Comparison of ENCODE assay signal across 9 mouse cellular contexts in genomic region chr1:90956245-90957096, GRCm38 (mm10). TPM values are rescaled to one million over a fixed set of nuclear protein-coding genes. Genes with fewer than 3 reads are reported as not detected.
A peak's percentile ranks its signal among the peaks of the same experiment; 100 is the strongest.
DNase-seq lines count a peak whose midpoint lies in the region; ATAC-seq and TF ChIP-seq lines count a peak whose summit lies in the region.
"Had no signal": no experiment of that assay in that cellular context is flagged by ENCODE, and none has a peak within 500 bp of the region (broad histone marks: within the 10 kb centered on the region; RNA-seq: fewer than 3 reads in every experiment).

No protein-coding gene starts in this region.

- no peak for TF ChIP-seq POLR2A in cortical plate, adult 2 months (IDR thresholded peaks at IDR 0.05; ENCODE audit: extremely low read depth, insufficient read depth, low read length)
- no peak for TF ChIP-seq POLR2A in olfactory bulb, adult 2 months (IDR thresholded peaks at IDR 0.05; ENCODE audit: insufficient read depth, low read depth, low read length)

- no peak overlapping the region for H3K27ac ChIP-seq in cortical plate, adult 2 months (ENCODE audit: insufficient read depth, low read length)
- no peak overlapping the region for H3K27ac ChIP-seq in liver, embryonic 14.5 days
- no peak overlapping the region for H3K27ac ChIP-seq in olfactory bulb, adult 2 months (ENCODE audit: insufficient read depth, low read depth, low read length)

- no peak overlapping the region for H3K4me3 ChIP-seq in cortical plate, adult 2 months (ENCODE audit: insufficient read depth, low read length)
- H3K4me3 ChIP-seq in liver, embryonic 14.5 days (ENCODE audit: insufficient read depth in 1 of 2, low read depth in 2 of 2, low read length in 2 of 2) = no peak overlapping the region
- H3K4me3 ChIP-seq in olfactory bulb, adult 2 months (ENCODE audit: insufficient read depth, low read depth, low read length) = no peak overlapping the region

- no peaks in the 10 kb centered on the region for H3K27me3 ChIP-seq in liver, embryonic 14.5 days (ENCODE audit: control insufficient read depth, insufficient read depth, low read length)

- H3K9ac ChIP-seq in liver, embryonic 14.5 days (replicated peaks) = no peak overlapping the region

- no peak overlapping the region for H3K4me2 ChIP-seq in liver, embryonic 14.5 days (ENCODE audit: low read depth)

- TF ChIP-seq CTCF in cortical plate, adult 2 months (IDR thresholded peaks at IDR 0.05; ENCODE audit: extremely low read depth, insufficient read depth, low read length) = peak; percentile 82
- TF ChIP-seq CTCF in liver, embryonic 14.5 days (IDR thresholded peaks at IDR 0.05; ENCODE audit: low read depth) = peak; percentile 84
- 0 out of 2 replicates have a peak, but pooled peaks have one; percentile 17 for TF ChIP-seq CTCF in olfactory bulb, adult 2 months (IDR thresholded peaks at IDR 0.05; ENCODE audit: insufficient read depth, low read depth, low read length)

- no peaks in the 10 kb centered on the region for H3K36me3 ChIP-seq in liver, embryonic 14.5 days (replicated peaks; ENCODE audit: control insufficient read depth, insufficient read depth, low read depth)

- H3K9me3 ChIP-seq in liver, embryonic 14.5 days (ENCODE audit: control insufficient read depth, low read length) = no peaks in the 10 kb centered on the region

- DNase-seq in CD4-positive helper T cell, adult 2 months (ENCODE audit: low read depth, low spot score) = peak; percentile 53
- peak; percentile 81 for DNase-seq in ZHBTc4 (ENCODE audit: low read depth, low spot score)
- DNase-seq in kidney, postnatal 10 days = peak; percentile 77
- peak in 1 of 3 experiments; percentile 35 for DNase-seq in liver, embryonic 14.5 days (ENCODE audit: low read depth in 3 of 3, low spot score in 3 of 3)
- peak; percentile 55 for DNase-seq in yolk sac, embryonic 10.5 days (ENCODE audit: low spot score)

- TF ChIP-seq EP300 in liver, embryonic 14.5 days (IDR thresholded peaks at IDR 0.05; ENCODE audit: low read depth) = no peak

- WGBS in liver, embryonic 14.5 days (ENCODE audit: insufficient replicate concordance) = 21% methylated on average over 7 of the region's 7 CpGs
- 32% methylated on average over 7 of the region's 7 CpGs for WGBS in olfactory bulb, adult 2 months

- no peaks in the 10 kb centered on the region for H3K4me1 ChIP-seq in cortical plate, adult 2 months (ENCODE audit: control insufficient read depth, insufficient read depth, low read length)
- H3K4me1 ChIP-seq in liver, embryonic 14.5 days (replicated peaks; ENCODE audit: control insufficient read depth in 2 of 2, insufficient read depth in 2 of 2, low read length in 1 of 2) = no peaks in the 10 kb centered on the region; a peak in 1 of 4 replicates
- no peaks in the 10 kb centered on the region for H3K4me1 ChIP-seq in olfactory bulb, adult 2 months (ENCODE audit: control insufficient read depth, insufficient read depth, low read length)

- ATAC-seq in granulocyte monocyte progenitor cell, adult 5-6 weeks (replicated peaks; ENCODE audit: poor library complexity, severe bottlenecking) = peak; percentile 76
- no peak for ATAC-seq in liver, embryonic 14.5 days (ENCODE audit: insufficient read depth)

RNA-seq across cellular contexts. Expression of gene Prlh, which starts 3.6 kb away (rescaled TPM):
- not detected in 2 replicates for polyA plus RNA-seq in cortical plate, adult 2 months (2012; rRNA removed)
- not detected in 2 replicates for total RNA-seq in granulocyte monocyte progenitor cell, adult 5-6 weeks (2014; fragmentation: Nextera tagmentation)
- not detected in 2 replicates for total RNA-seq in granulocyte monocyte progenitor cell, adult 5-6 weeks (2017)
- polyA plus RNA-seq in liver, embryonic 14.5 days (2012; rRNA removed) = not detected in 2 replicates
- polyA plus RNA-seq in liver, embryonic 14.5 days (2014; fragmentation: Nextera tagmentation; extraction: Ambion mirVana) = not detected in 2 replicates
- polyA plus RNA-seq in olfactory bulb, adult 2 months (2012; ENCODE audit: insufficient read depth, insufficient read length, low replicate concordance, missing spikeins) = not detected in 2 replicates
- total RNA-seq: gastrocnemius, postnatal 4 days had no signal

RNA-seq across cellular contexts. Expression of gene Rab17, which starts 13.0 kb away (rescaled TPM):
- 0.06 and 0.11 TPM in 2 replicates for polyA plus RNA-seq in cortical plate, adult 2 months (2012; rRNA removed)
- total RNA-seq in granulocyte monocyte progenitor cell, adult 5-6 weeks (2014; fragmentation: Nextera tagmentation) = 3.1 TPM in 1 of 2 replicates, not detected in the other
- total RNA-seq in granulocyte monocyte progenitor cell, adult 5-6 weeks (2017) = 0.47 and 2.0 TPM in 2 replicates
- 1.4 and 1.8 TPM in 2 replicates for polyA plus RNA-seq in liver, embryonic 14.5 days (2012; rRNA removed)
- 3.9 and 4.2 TPM in 2 replicates for polyA plus RNA-seq in liver, embryonic 14.5 days (2014; fragmentation: Nextera tagmentation; extraction: Ambion mirVana)
- polyA plus RNA-seq in olfactory bulb, adult 2 months (2012; ENCODE audit: insufficient read depth, insufficient read length, low replicate concordance, missing spikeins) = not detected in 2 replicates

RNA-seq across cellular contexts. Expression of gene Mlph, which starts 41.6 kb away (rescaled TPM):
- 0.58 and 0.89 TPM in 2 replicates for polyA plus RNA-seq in cortical plate, adult 2 months (2012; rRNA removed)
- 0.17 TPM in 1 of 2 replicates, not detected in the other for total RNA-seq in granulocyte monocyte progenitor cell, adult 5-6 weeks (2014; fragmentation: Nextera tagmentation)
- 0.95 TPM in 1 of 2 replicates, not detected in the other for total RNA-seq in granulocyte monocyte progenitor cell, adult 5-6 weeks (2017)
- polyA plus RNA-seq in liver, embryonic 14.5 days (2012; rRNA removed) = 0.01 TPM in 1 of 2 replicates, not detected in the other
- polyA plus RNA-seq in liver, embryonic 14.5 days (2014; fragmentation: Nextera tagmentation; extraction: Ambion mirVana) = not detected in 2 replicates
- polyA plus RNA-seq in olfactory bulb, adult 2 months (2012; ENCODE audit: insufficient read depth, insufficient read length, low replicate concordance, missing spikeins) = not detected in 2 replicates

RNA-seq across cellular contexts. Expression of gene Lrrfip1, which starts 42.1 kb away (rescaled TPM):
- 80.0 and 92.5 TPM in 2 replicates for polyA plus RNA-seq in cortical plate, adult 2 months (2012; rRNA removed)
- 61.3 and 114 TPM in 2 replicates for total RNA-seq in granulocyte monocyte progenitor cell, adult 5-6 weeks (2014; fragmentation: Nextera tagmentation)
- 121 and 131 TPM in 2 replicates for total RNA-seq in granulocyte monocyte progenitor cell, adult 5-6 weeks (2017)
- 4.6 and 9.4 TPM in 2 replicates for polyA plus RNA-seq in liver, embryonic 14.5 days (2012; rRNA removed)
- 10.0 and 12.5 TPM in 2 replicates for polyA plus RNA-seq in liver, embryonic 14.5 days (2014; fragmentation: Nextera tagmentation; extraction: Ambion mirVana)
- polyA plus RNA-seq in olfactory bulb, adult 2 months (2012; ENCODE audit: insufficient read depth, insufficient read length, low replicate concordance, missing spikeins) = not detected in 2 replicates

Comparison
In these comparisons a context has a peak if more than half of its experiments do, and no peak if none do; other contexts are left out.
1. CTCF ChIP-seq: peak in every context shown above with its lines; median percentile 84 in liver, embryonic 14.5 days; 82 in cortical plate, adult 2 months; 17 in olfactory bulb, adult 2 months.